Mouse (Mus musculus) lung, adult 2 months (tissue): ENCODE results near the gene Gm16223.

ENCODE experiments used
- CTCF ChIP-seq: fragments of 200-500 bp; IDR thresholded peaks from 2 replicates; pipeline ENCODE4 v1.5.1; 2011; ENCODE audit warnings: mild to moderate bottlenecking, low read length, control low read depth; ENCODE audit not compliant: insufficient read depth
- POLR2A ChIP-seq: fragments of 200-500 bp; IDR thresholded peaks from 2 replicates; pipeline ENCODE4 v1.6.1; 2011; ENCODE audit warnings: low read depth, mild to moderate bottlenecking, control low read depth, low read length, borderline replicate concordance; ENCODE audit errors: extremely low read depth

GRCm38 (mm10) chr5:42155626-42156025 is 87.9 kb downstream of the Gm16223 start:
- TF ChIP-seq POLR2A (no peak), CTCF (no peak)
